ENCODE assay signal across 8 mouse cellular contexts in the genomic region with DNA sequence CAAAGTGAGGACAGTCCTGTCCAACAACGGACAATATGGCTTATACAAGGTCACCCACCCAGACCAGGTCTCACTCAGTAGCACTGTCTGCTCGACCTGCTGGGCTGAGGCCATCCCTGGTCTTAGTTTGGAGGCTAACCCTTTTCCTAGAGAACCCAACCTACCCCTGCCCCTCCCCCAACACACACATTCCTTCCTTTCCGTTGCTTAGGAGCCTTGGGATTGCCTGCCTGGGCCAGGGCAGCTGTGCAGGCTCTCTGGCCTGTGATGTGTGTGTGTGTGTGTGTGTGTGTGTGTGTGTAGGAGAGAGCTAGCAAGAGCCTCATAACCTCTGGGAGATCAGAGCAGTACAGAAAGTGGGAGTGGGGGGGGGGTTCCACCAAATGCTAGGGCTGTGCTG. TPM values are rescaled to one million over a fixed set of nuclear protein-coding genes. Genes with fewer than 3 reads are reported as not detected.
A peak's percentile ranks its signal among the peaks of the same experiment; 100 is the strongest.
DNase-seq lines count a peak whose midpoint lies in the region; ATAC-seq and TF ChIP-seq lines count a peak whose summit lies in the region.

No protein-coding gene starts in this region.

- H3K27ac ChIP-seq in testis, adult 2 months (ENCODE audit: control insufficient read depth, insufficient read depth, low read depth, low read length) = peak overlapping the region; percentile 47
- H3K27ac ChIP-seq in heart, embryonic 15.5 days = peak overlapping the region; percentile 56
- no peak overlapping the region for H3K27ac ChIP-seq in liver, embryonic 12.5 days

- peak overlapping the region; percentile 39 for H3K4me3 ChIP-seq in testis, adult 2 months (ENCODE audit: control insufficient read depth, low read depth, low read length)
- peak overlapping the region; percentile 79 for H3K4me3 ChIP-seq in heart, embryonic 15.5 days
- no peak overlapping the region for H3K4me3 ChIP-seq in liver, embryonic 12.5 days

- no peak for DNase-seq in testis, postnatal 14 days (ENCODE audit: low spot score)
- peak; percentile 56 for DNase-seq in retina, embryonic 14.5 days (ENCODE audit: low spot score)
- DNase-seq in thymus, postnatal 25 days = no peak
- no peak for DNase-seq in cerebellum, adult 11-12 months
- no peak for DNase-seq in cerebellum, postnatal 36 days

- no peak for ATAC-seq in heart, embryonic 15.5 days (replicated peaks; ENCODE audit: insufficient number of reproducible peaks, insufficient read depth, low FRiP score, low read depth)
- no peak for ATAC-seq in liver, embryonic 12.5 days

- H3K9ac ChIP-seq in heart, embryonic 15.5 days = peak overlapping the region; percentile 85; the same call in 1 of the 2 replicates
- 0 out of 2 replicates have a peak overlapping the region, but pooled peaks have one; percentile 4 for H3K9ac ChIP-seq in liver, embryonic 12.5 days

- no peak for TF ChIP-seq CTCF in testis, adult 2 months (IDR thresholded peaks at IDR 0.05; ENCODE audit: control insufficient read depth, insufficient read depth, insufficient replicate concordance, low read depth, low read length)

- peaks cover 32% of the 10 kb centered on the region for H3K4me1 ChIP-seq in testis, adult 2 months (ENCODE audit: control insufficient read depth, insufficient read depth, low read length)
- peaks cover 50% of the 10 kb centered on the region for H3K4me1 ChIP-seq in heart, embryonic 15.5 days (replicated peaks)
- H3K4me1 ChIP-seq in liver, embryonic 12.5 days = peaks cover 46% of the 10 kb centered on the region

- no peaks in the 10 kb centered on the region for H3K27me3 ChIP-seq in testis, adult 2 months (ENCODE audit: control insufficient read depth, insufficient read depth, low read length)
- H3K27me3 ChIP-seq in heart, embryonic 15.5 days = 0 out of 2 replicates have a peak, but pooled peaks cover 4% of the 10 kb centered on the region
- peaks cover 75% of the 10 kb centered on the region for H3K27me3 ChIP-seq in liver, embryonic 12.5 days (replicated peaks)

- H3K36me3 ChIP-seq in testis, adult 2 months (ENCODE audit: control insufficient read depth, insufficient read depth, low read length) = no peaks in the 10 kb centered on the region
- H3K36me3 ChIP-seq in heart, embryonic 15.5 days = peaks cover 6% of the 10 kb centered on the region; the same call in 1 of the 2 replicates
- H3K36me3 ChIP-seq in liver, embryonic 12.5 days = no peaks in the 10 kb centered on the region; the same call in 1 of the 2 replicates

- no peaks in the 10 kb centered on the region for H3K9me3 ChIP-seq in heart, embryonic 15.5 days (replicated peaks)
- H3K9me3 ChIP-seq in liver, embryonic 12.5 days (replicated peaks) = no peaks in the 10 kb centered on the region

- WGBS in heart, embryonic 15.5 days = 30% methylated on average over 3 of the region's 3 CpGs
- WGBS in liver, embryonic 12.5 days (ENCODE audit: insufficient replicate concordance) = 36% methylated on average over 3 of the region's 3 CpGs

- peak overlapping the region; percentile 95 for H3K4me2 ChIP-seq in heart, embryonic 15.5 days
- H3K4me2 ChIP-seq in liver, embryonic 12.5 days = peak overlapping the region; percentile 89

- peak; percentile 52; the same call in 1 of the 2 replicates for TF ChIP-seq POLR2A in testis, adult 2 months (IDR thresholded peaks at IDR 0.05; ENCODE audit: control insufficient read depth, low read depth, low read length)

RNA-seq across cellular contexts. Expression of gene N4bp3, which starts 2.1 kb away (rescaled TPM):
- 16.3 and 19.0 TPM in 2 replicates for polyA plus RNA-seq in testis, adult 2 months (2012; rRNA removed)
- 16.6 and 18.8 TPM in 2 replicates for polyA plus RNA-seq in heart, embryonic 15.5 days (2015; fragmentation: Nextera tagmentation; extraction: Ambion mirVana)
- 4.9 and 5.3 TPM in 2 replicates for polyA plus RNA-seq in liver, embryonic 12.5 days (2016; fragmentation: Nextera tagmentation; extraction: Ambion mirVana)

RNA-seq across cellular contexts. Expression of gene D930048N14Rik, which starts 2.2 kb away (rescaled TPM):
- 5.1 and 5.3 TPM in 2 replicates for polyA plus RNA-seq in testis, adult 2 months (2012; rRNA removed)
- polyA plus RNA-seq in heart, embryonic 15.5 days (2015; fragmentation: Nextera tagmentation; extraction: Ambion mirVana) = 1.00 and 1.5 TPM in 2 replicates
- 0.84 and 0.95 TPM in 2 replicates for polyA plus RNA-seq in liver, embryonic 12.5 days (2016; fragmentation: Nextera tagmentation; extraction: Ambion mirVana)

RNA-seq across cellular contexts. Expression of gene Rmnd5b, which starts 12.9 kb away (rescaled TPM):
- polyA plus RNA-seq in testis, adult 2 months (2012; rRNA removed) = 66.5 and 73.1 TPM in 2 replicates
- 25.6 and 36.8 TPM in 2 replicates for polyA plus RNA-seq in heart, embryonic 15.5 days (2015; fragmentation: Nextera tagmentation; extraction: Ambion mirVana)
- polyA plus RNA-seq in liver, embryonic 12.5 days (2016; fragmentation: Nextera tagmentation; extraction: Ambion mirVana) = 30.4 and 34.4 TPM in 2 replicates

RNA-seq across cellular contexts. Expression of gene Nhp2, which starts 29.0 kb away (rescaled TPM):
- 32.0 and 33.5 TPM in 2 replicates for polyA plus RNA-seq in testis, adult 2 months (2012; rRNA removed)
- 64.8 and 79.8 TPM in 2 replicates for polyA plus RNA-seq in heart, embryonic 15.5 days (2015; fragmentation: Nextera tagmentation; extraction: Ambion mirVana)
- 217 and 228 TPM in 2 replicates for polyA plus RNA-seq in liver, embryonic 12.5 days (2016; fragmentation: Nextera tagmentation; extraction: Ambion mirVana)

RNA-seq across cellular contexts. Expression of gene 0610009B22Rik, which starts 40.1 kb away (rescaled TPM):
- polyA plus RNA-seq in testis, adult 2 months (2012; rRNA removed) = 42.2 and 43.3 TPM in 2 replicates
- polyA plus RNA-seq in heart, embryonic 15.5 days (2015; fragmentation: Nextera tagmentation; extraction: Ambion mirVana) = 55.5 and 72.2 TPM in 2 replicates
- polyA plus RNA-seq in liver, embryonic 12.5 days (2016; fragmentation: Nextera tagmentation; extraction: Ambion mirVana) = 46.6 and 50.8 TPM in 2 replicates
